Mouse (Mus musculus): ENCODE data around the gene Olfr1031. TPM values are rescaled to one million over a fixed set of nuclear protein-coding genes. Genes with fewer than 3 reads are reported as not detected.
A peak's percentile ranks its signal among the peaks of the same experiment; 100 is the strongest.
"Not testable (repeated sequence)": the region's sequence is repeated elsewhere in the genome, so short reads cannot be mapped to it uniquely, and the experiment has no call there.

Olfr1031 gene
- polyA plus RNA-seq (2015; fragmentation: Nextera tagmentation; extraction: Ambion mirVana): not detected in 2 replicates

DNA sequence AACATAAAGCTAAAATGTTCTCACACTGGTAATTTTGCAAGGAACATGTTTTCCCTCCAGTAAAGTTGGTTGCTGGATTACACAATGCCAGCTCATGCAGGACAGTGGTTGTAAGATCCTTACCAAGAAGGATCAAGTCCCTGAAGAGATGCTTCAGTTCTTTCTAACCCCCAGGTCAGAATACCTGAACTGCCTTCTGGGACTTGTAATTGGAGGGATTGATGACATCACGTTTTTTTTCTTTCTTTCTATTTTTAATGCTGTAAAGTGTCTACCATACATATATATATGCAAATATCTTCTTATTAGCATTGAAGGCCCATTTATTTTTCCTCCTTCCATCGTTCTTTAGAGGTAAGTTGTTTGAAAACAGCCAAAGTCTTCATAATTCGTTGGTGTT is at the start of gene Olfr1031:
Olfr1031 (plus strand) TSS at position 301 of the 400 bp plus-strand sequence.
- H3K4me2 ChIP-seq (ENCODE audit: low read depth, low read length): no peak within 1 kb of the TSS
- H3K27ac ChIP-seq (ENCODE audit: low read length): no peak within 1 kb of the TSS
- H3K9ac ChIP-seq (ENCODE audit: low read length): no peak within 1 kb of the TSS
- WGBS: 41% methylated on average over 3 of the region's 3 CpGs
- no peaks in the 10 kb centered on the region for H3K9me3 ChIP-seq (ENCODE audit: control insufficient read depth, low read length)
- no peaks in the 10 kb centered on the region for H3K4me1 ChIP-seq (replicated peaks; ENCODE audit: control insufficient read depth, insufficient read depth, low read length)
- ATAC-seq (ENCODE audit: low read depth): no peak
- no peaks in the 10 kb centered on the region for H3K27me3 ChIP-seq (ENCODE audit: control insufficient read depth, insufficient read depth, low read depth, low read length)
- no peaks in the 10 kb centered on the region for H3K36me3 ChIP-seq (ENCODE audit: control insufficient read depth, insufficient read depth, low read length)
- no peak within 1 kb of the TSS for H3K4me3 ChIP-seq (ENCODE audit: low read length)

DNA sequence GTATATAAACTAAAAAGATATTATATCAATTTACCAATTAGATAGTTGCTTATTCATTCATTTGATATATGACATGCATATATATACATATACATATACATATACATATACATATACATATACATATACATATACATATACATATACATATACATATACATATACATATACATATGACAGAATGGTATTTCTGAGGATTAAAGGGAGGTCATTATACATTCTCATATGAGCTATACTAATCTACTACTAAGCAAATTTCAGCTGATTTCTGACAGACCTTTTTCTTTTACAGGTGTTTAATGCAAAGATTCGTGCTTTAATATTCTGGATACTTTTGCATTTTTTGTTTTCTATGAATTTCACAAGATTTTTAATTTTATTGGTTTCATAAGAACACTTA is 40.0 kb upstream of the Olfr1031 start, which contains the start of gene Olfr1028:
Olfr1028 (plus strand) TSS at position 301 of the 400 bp plus-strand sequence.
- H3K9ac ChIP-seq (ENCODE audit: low read length): no peak within 1 kb of the TSS
- no peaks in the 10 kb centered on the region for H3K27me3 ChIP-seq (ENCODE audit: control insufficient read depth, insufficient read depth, low read depth, low read length)
- WGBS: 55% methylated on average over 1 of the region's 1 CpGs
- H3K9me3 ChIP-seq (ENCODE audit: control insufficient read depth, low read length): no peaks in the 10 kb centered on the region
- no peak within 1 kb of the TSS for H3K4me2 ChIP-seq (ENCODE audit: low read depth, low read length)
- no peaks in the 10 kb centered on the region for H3K4me1 ChIP-seq (replicated peaks; ENCODE audit: control insufficient read depth, insufficient read depth, low read length)
- H3K36me3 ChIP-seq (ENCODE audit: control insufficient read depth, insufficient read depth, low read length): no peaks in the 10 kb centered on the region
- ATAC-seq (ENCODE audit: low read depth): no peak
- H3K27ac ChIP-seq (ENCODE audit: low read length): no peak within 1 kb of the TSS
- no peak within 1 kb of the TSS for H3K4me3 ChIP-seq (ENCODE audit: low read length)

DNA sequence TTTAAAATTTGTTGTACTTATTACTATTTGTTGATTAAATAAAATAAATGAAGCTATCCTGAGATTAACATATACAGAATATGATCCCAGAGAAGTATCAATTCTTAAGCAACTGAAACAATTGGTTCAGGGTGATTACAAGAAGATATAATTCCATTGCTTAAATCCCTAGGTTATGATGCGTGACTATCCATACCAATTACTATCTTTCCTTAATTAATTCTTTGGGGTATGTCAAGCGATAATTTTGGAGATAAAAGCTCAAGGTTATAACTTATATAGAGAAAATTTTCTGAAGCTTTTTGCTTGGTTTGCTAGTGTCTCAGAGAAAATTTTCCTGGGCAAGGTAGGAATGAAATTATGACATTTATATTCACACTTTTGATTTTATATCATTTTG is 16.5 kb upstream of the Olfr1031 start, which contains the start of gene Olfr1029:
Olfr1029 (plus strand) TSS at position 301 of the 400 bp plus-strand sequence.
- Histone ChIP-seq H3K27ac (ENCODE audit: low read length) (no peak within 1 kb of the TSS), H3K9me3 (ENCODE audit: control insufficient read depth, low read length) (no peaks in the 10 kb centered on the region), H3K4me3 (ENCODE audit: low read length) (no peak within 1 kb of the TSS), H3K4me1 (replicated peaks; ENCODE audit: control insufficient read depth, insufficient read depth, low read length) (no peaks in the 10 kb centered on the region), H3K27me3 (ENCODE audit: control insufficient read depth, insufficient read depth, low read depth, low read length) (no peaks in the 10 kb centered on the region), H3K4me2 (ENCODE audit: low read depth, low read length) (no peak within 1 kb of the TSS), H3K36me3 (ENCODE audit: control insufficient read depth, insufficient read depth, low read length) (no peaks in the 10 kb centered on the region), H3K9ac (ENCODE audit: low read length) (no peak within 1 kb of the TSS)
- 86% methylated on average over 2 of the region's 2 CpGs for WGBS
- ATAC-seq (ENCODE audit: low read depth): no peak

DNA sequence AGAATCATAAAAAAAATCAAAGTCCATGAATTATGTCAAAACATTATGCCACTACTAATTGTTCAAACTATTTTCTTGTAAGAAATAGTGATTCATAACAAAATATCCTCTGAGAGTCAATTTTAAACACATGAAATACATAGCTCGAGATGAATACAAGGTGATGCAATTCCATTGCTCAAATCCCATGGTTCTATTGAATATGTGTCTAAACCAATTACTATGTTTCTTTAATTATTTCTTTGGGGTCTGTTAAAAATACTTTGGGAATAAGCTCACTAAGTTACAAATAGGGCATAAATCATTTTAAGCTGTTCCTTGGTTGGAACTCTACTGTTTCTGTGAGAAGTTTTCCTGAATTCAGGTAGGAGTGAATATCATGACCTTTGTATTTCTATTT is 11.1 kb upstream of the Olfr1031 start, which contains the start of gene Olfr1030:
Olfr1030 (plus strand) TSS at position 301 of the 400 bp plus-strand sequence.
- Histone ChIP-seq H3K27ac (ENCODE audit: low read length) (no peak within 1 kb of the TSS), H3K36me3 (ENCODE audit: control insufficient read depth, insufficient read depth, low read length) (no peaks in the 10 kb centered on the region), H3K4me3 (ENCODE audit: low read length) (no peak within 1 kb of the TSS), H3K9me3 (ENCODE audit: control insufficient read depth, low read length) (no peaks in the 10 kb centered on the region), H3K4me1 (replicated peaks; ENCODE audit: control insufficient read depth, insufficient read depth, low read length) (no peaks in the 10 kb centered on the region), H3K4me2 (ENCODE audit: low read depth, low read length) (no peak within 1 kb of the TSS), H3K27me3 (ENCODE audit: control insufficient read depth, insufficient read depth, low read depth, low read length) (no peaks in the 10 kb centered on the region), H3K9ac (ENCODE audit: low read length) (no peak within 1 kb of the TSS)
- WGBS: 66% methylated on average over 1 of the region's 1 CpGs
- no peak for ATAC-seq (ENCODE audit: low read depth)

DNA sequence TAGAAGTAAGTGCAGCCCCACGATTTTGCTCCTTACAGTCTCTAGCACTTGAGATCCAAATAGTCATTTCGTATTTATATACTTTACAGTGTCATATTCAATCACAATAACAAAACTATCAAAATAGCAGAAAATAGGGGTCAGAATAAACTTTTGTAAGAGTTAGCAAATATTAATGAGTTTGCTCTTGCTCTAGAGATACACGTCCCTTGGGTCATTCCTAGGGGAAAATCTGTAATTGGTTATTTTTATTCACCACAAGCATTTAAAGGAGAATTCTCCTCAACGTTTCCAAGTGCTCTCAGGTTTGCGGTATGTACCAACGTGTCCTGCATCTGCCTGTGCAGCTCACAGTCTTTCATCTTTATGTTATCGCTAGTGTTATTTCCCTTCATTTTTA is 15.1 kb downstream of the Olfr1031 start, which contains the start of gene Olfr1032:
Olfr1032 (plus strand) TSS at position 301 of the 400 bp plus-strand sequence.
- WGBS: 75% methylated on average over 7 of the region's 7 CpGs
- Histone ChIP-seq H3K36me3 (ENCODE audit: control insufficient read depth, insufficient read depth, low read length) (no peaks in the 10 kb centered on the region), H3K27me3 (ENCODE audit: control insufficient read depth, insufficient read depth, low read depth, low read length) (no peaks in the 10 kb centered on the region), H3K4me3 (ENCODE audit: low read length) (no peak within 1 kb of the TSS), H3K27ac (ENCODE audit: low read length) (no peak within 1 kb of the TSS), H3K4me2 (ENCODE audit: low read depth, low read length) (no peak within 1 kb of the TSS), H3K9me3 (ENCODE audit: control insufficient read depth, low read length) (no peaks in the 10 kb centered on the region), H3K9ac (ENCODE audit: low read length) (no peak within 1 kb of the TSS), H3K4me1 (replicated peaks; ENCODE audit: control insufficient read depth, insufficient read depth, low read length) (no peaks in the 10 kb centered on the region)
- ATAC-seq (ENCODE audit: low read depth): no peak

DNA sequence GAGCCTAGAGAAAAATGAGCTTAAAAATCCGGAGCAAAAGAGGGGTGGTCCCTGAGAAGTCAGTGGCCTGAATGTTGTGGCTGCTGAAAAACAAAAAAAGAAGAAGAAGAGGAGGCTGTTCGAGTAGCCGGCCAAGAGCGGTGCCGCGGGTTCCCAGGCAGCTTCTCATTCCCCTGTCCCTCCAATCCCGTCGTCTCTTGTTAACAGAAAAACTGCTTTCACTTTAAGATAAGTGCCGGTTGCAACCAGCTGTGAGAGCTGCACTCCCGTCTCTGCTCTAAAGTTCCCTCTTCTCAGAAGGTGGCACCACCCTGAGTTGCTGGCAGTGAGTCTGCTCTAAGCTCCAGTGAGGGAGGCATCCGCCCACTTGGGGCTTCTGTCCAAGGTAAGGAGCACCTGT is 30.3 kb downstream of the Olfr1031 start, which contains the start of gene Olfr1033:
Olfr1033 (plus strand) TSS at position 228 of the 400 bp plus-strand sequence.
- peak within 1 kb of the TSS; percentile 58 for H3K4me2 ChIP-seq (ENCODE audit: low read depth, low read length)
- peak within 1 kb of the TSS; percentile 55; the same call in 1 of the 2 replicates for H3K27ac ChIP-seq (ENCODE audit: low read length)
- not testable (repeated sequence) for H3K9me3 ChIP-seq (ENCODE audit: control insufficient read depth, low read length); H3K4me1 ChIP-seq (replicated peaks; ENCODE audit: control insufficient read depth, insufficient read depth, low read length); H3K27me3 ChIP-seq (ENCODE audit: control insufficient read depth, insufficient read depth, low read depth, low read length); H3K36me3 ChIP-seq (ENCODE audit: control insufficient read depth, insufficient read depth, low read length); ATAC-seq (ENCODE audit: low read depth)
- WGBS: 1% methylated on average over 10 of the region's 11 CpGs
- H3K9ac ChIP-seq (ENCODE audit: low read length): peak within 1 kb of the TSS; percentile 43; the same call in 1 of the 2 replicates
- peak within 1 kb of the TSS; percentile 48 for H3K4me3 ChIP-seq (ENCODE audit: low read length)

DNA sequence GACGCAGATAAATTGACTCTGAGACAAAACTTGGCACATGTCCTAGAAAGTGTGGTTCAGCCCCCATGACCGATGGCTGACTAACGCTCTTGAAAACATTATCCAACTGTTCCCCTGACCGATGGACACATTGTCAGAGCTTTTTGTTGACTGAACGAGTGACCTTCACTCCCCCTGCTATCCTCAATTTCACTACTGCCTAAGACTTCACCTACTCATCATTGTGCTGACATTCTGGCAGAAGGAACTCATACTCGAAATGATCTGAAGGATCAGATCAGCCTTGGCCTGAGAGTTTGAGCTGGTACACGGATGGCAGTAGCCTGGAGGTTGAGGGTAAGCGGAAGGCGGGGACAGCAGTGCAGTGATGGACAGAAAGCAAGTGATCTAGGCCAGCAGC is 31.4 kb downstream of the Olfr1031 start:
- H3K27ac ChIP-seq (ENCODE audit: low read length); ATAC-seq (ENCODE audit: low read depth); H3K9ac ChIP-seq (ENCODE audit: low read length); H3K4me2 ChIP-seq (ENCODE audit: low read depth, low read length); H3K36me3 ChIP-seq (ENCODE audit: control insufficient read depth, insufficient read depth, low read length); H3K27me3 ChIP-seq (ENCODE audit: control insufficient read depth, insufficient read depth, low read depth, low read length); H3K9me3 ChIP-seq (ENCODE audit: control insufficient read depth, low read length); H3K4me3 ChIP-seq (ENCODE audit: low read length); H3K4me1 ChIP-seq (replicated peaks; ENCODE audit: control insufficient read depth, insufficient read depth, low read length): not testable (repeated sequence)
- WGBS: 29% methylated on average over 3 of the region's 9 CpGs

Other genes with a start within 250 kb of the Olfr1031 start
- not detected in 2 replicates for gene Olfr1012, start 227.5 kb upstream of the Olfr1031 start, polyA plus RNA-seq (2015; fragmentation: Nextera tagmentation; extraction: Ambion mirVana)
- not detected in 2 replicates for gene Olfr1013, start 223.2 kb upstream of the Olfr1031 start, polyA plus RNA-seq (2015; fragmentation: Nextera tagmentation; extraction: Ambion mirVana)
- not detected in 2 replicates for gene Olfr1014, start 217.6 kb upstream of the Olfr1031 start, polyA plus RNA-seq (2015; fragmentation: Nextera tagmentation; extraction: Ambion mirVana)
- not detected in 2 replicates for gene Olfr1015, start 208.3 kb upstream of the Olfr1031 start, polyA plus RNA-seq (2015; fragmentation: Nextera tagmentation; extraction: Ambion mirVana)
- not detected in 2 replicates for gene Olfr1016, start 187.8 kb upstream of the Olfr1031 start, polyA plus RNA-seq (2015; fragmentation: Nextera tagmentation; extraction: Ambion mirVana)
- not detected in 2 replicates for gene Olfr1018, start 171.8 kb upstream of the Olfr1031 start, polyA plus RNA-seq (2015; fragmentation: Nextera tagmentation; extraction: Ambion mirVana)
- gene Olfr1019, start 144.8 kb upstream of the Olfr1031 start, polyA plus RNA-seq (2015; fragmentation: Nextera tagmentation; extraction: Ambion mirVana): not detected in 2 replicates
- not detected in 2 replicates for gene Olfr1020, start 143.3 kb upstream of the Olfr1031 start, polyA plus RNA-seq (2015; fragmentation: Nextera tagmentation; extraction: Ambion mirVana)
- not detected in 2 replicates for gene Olfr1022, start 121.7 kb upstream of the Olfr1031 start, polyA plus RNA-seq (2015; fragmentation: Nextera tagmentation; extraction: Ambion mirVana)
- gene Olfr1023, start 104.7 kb upstream of the Olfr1031 start, polyA plus RNA-seq (2015; fragmentation: Nextera tagmentation; extraction: Ambion mirVana): not detected in 2 replicates
- gene Olfr1024, start 85.3 kb upstream of the Olfr1031 start, polyA plus RNA-seq (2015; fragmentation: Nextera tagmentation; extraction: Ambion mirVana): not detected in 2 replicates
- not detected in 2 replicates for gene Olfr1025-ps1, start 75.1 kb upstream of the Olfr1031 start, polyA plus RNA-seq (2015; fragmentation: Nextera tagmentation; extraction: Ambion mirVana)
- not detected in 2 replicates for gene Olfr1026, start 68.7 kb upstream of the Olfr1031 start, polyA plus RNA-seq (2015; fragmentation: Nextera tagmentation; extraction: Ambion mirVana)
- gene Olfr1028, start 39.9 kb upstream of the Olfr1031 start, polyA plus RNA-seq (2015; fragmentation: Nextera tagmentation; extraction: Ambion mirVana): not detected in 2 replicates
- gene Olfr1029, start 16.4 kb upstream of the Olfr1031 start, polyA plus RNA-seq (2015; fragmentation: Nextera tagmentation; extraction: Ambion mirVana): not detected in 2 replicates
- gene Olfr1030, start 11.0 kb upstream of the Olfr1031 start, polyA plus RNA-seq (2015; fragmentation: Nextera tagmentation; extraction: Ambion mirVana): not detected in 2 replicates
- not detected in 2 replicates for gene Olfr1032, start 15.2 kb downstream of the Olfr1031 start, polyA plus RNA-seq (2015; fragmentation: Nextera tagmentation; extraction: Ambion mirVana)
- 3.9 and 5.5 TPM in 2 replicates for gene Olfr1033, start 30.3 kb downstream of the Olfr1031 start, polyA plus RNA-seq (2015; fragmentation: Nextera tagmentation; extraction: Ambion mirVana)
- 0.10 TPM in 1 of 2 replicates, not detected in the other for gene Olfr1034, start 55.6 kb downstream of the Olfr1031 start, polyA plus RNA-seq (2015; fragmentation: Nextera tagmentation; extraction: Ambion mirVana)
- not detected in 2 replicates for gene Olfr1036, start 83.7 kb downstream of the Olfr1031 start, polyA plus RNA-seq (2015; fragmentation: Nextera tagmentation; extraction: Ambion mirVana)
- gene Olfr1037, start 97.1 kb downstream of the Olfr1031 start, polyA plus RNA-seq (2015; fragmentation: Nextera tagmentation; extraction: Ambion mirVana): not detected in 2 replicates
- gene Olfr1039, start 145.6 kb downstream of the Olfr1031 start, polyA plus RNA-seq (2015; fragmentation: Nextera tagmentation; extraction: Ambion mirVana): not detected in 2 replicates
- not detected in 2 replicates for gene Olfr1040, start 156.4 kb downstream of the Olfr1031 start, polyA plus RNA-seq (2015; fragmentation: Nextera tagmentation; extraction: Ambion mirVana)
- gene Olfr1042, start 171.5 kb downstream of the Olfr1031 start, polyA plus RNA-seq (2015; fragmentation: Nextera tagmentation; extraction: Ambion mirVana): not detected in 2 replicates
- gene Olfr1043, start 177.2 kb downstream of the Olfr1031 start, polyA plus RNA-seq (2015; fragmentation: Nextera tagmentation; extraction: Ambion mirVana): not detected in 2 replicates
- gene Olfr1044, start 187.5 kb downstream of the Olfr1031 start, polyA plus RNA-seq (2015; fragmentation: Nextera tagmentation; extraction: Ambion mirVana): not detected in 2 replicates
- not detected in 2 replicates for gene Olfr52, start 195.4 kb downstream of the Olfr1031 start, polyA plus RNA-seq (2015; fragmentation: Nextera tagmentation; extraction: Ambion mirVana)
- gene Olfr1045, start 212.7 kb downstream of the Olfr1031 start, polyA plus RNA-seq (2015; fragmentation: Nextera tagmentation; extraction: Ambion mirVana): not detected in 2 replicates
- gene Olfr1046, start 229.0 kb downstream of the Olfr1031 start, polyA plus RNA-seq (2015; fragmentation: Nextera tagmentation; extraction: Ambion mirVana): not detected in 2 replicates
- gene Olfr1047, start 241.1 kb downstream of the Olfr1031 start, polyA plus RNA-seq (2015; fragmentation: Nextera tagmentation; extraction: Ambion mirVana): not detected in 2 replicates
- not detected in 2 replicates for gene Olfr1048, start 250.0 kb downstream of the Olfr1031 start, polyA plus RNA-seq (2015; fragmentation: Nextera tagmentation; extraction: Ambion mirVana)

All from lung, embryonic 16.5 days (tissue).